Mouse (Mus musculus) kidney, embryonic 16.5 days (tissue): ENCODE data around the gene Ppp2r2d. TPM values are rescaled to one million over a fixed set of nuclear protein-coding genes. Genes with fewer than 3 reads are reported as not detected.

Experiments
- ATAC-seq: fragments of 200-750 bp; cut with Nextera tagmentation; 2 replicates; pipeline ENCODE4 v1.8.0; 2017; ENCODE audit warnings: moderate TSS enrichment; ENCODE audit not compliant: low FRiP score, low TSS enrichment
- H3K27ac ChIP-seq: fragments of 300-500 bp; sonication (generic); 2 replicates; pipeline ENCODE4 v1.5.1; 2014; ENCODE audit warnings: low read length
- H3K27me3 ChIP-seq: fragments of 300-500 bp; sonication (generic); 2 replicates; pipeline ENCODE4 v1.6.1; 2014; ENCODE audit warnings: low read length, control low read depth, mixed read lengths; ENCODE audit not compliant: insufficient read depth
- H3K36me3 ChIP-seq: fragments of 300-500 bp; sonication (generic); 2 replicates; pipeline ENCODE4 v1.6.1; 2014; ENCODE audit warnings: low read length, control low read depth, mixed read lengths; ENCODE audit not compliant: insufficient read depth
- H3K4me1 ChIP-seq: fragments of 300-500 bp; sonication (generic); 2 replicates; pipeline ENCODE4 v1.6.1; 2014; ENCODE audit warnings: low read length, control low read depth, mixed read lengths; ENCODE audit not compliant: insufficient read depth
- H3K4me2 ChIP-seq: fragments of 300-500 bp; sonication (generic); replicated peaks from 2 replicates; pipeline ENCODE4 v1.6.1; 2014; ENCODE audit warnings: low read depth, low read length
- H3K4me3 ChIP-seq: fragments of 300-500 bp; sonication (generic); 2 replicates; pipeline ENCODE4 v1.5.1; 2014; ENCODE audit warnings: mild to moderate bottlenecking, low read length
- H3K9ac ChIP-seq: fragments of 300-500 bp; sonication (generic); replicated peaks from 2 replicates; pipeline ENCODE4 v1.6.1; 2014; ENCODE audit warnings: low read length
- H3K9me3 ChIP-seq: fragments of 300-500 bp; sonication (generic); 2 replicates; pipeline ENCODE4 v1.6.1; 2016; ENCODE audit warnings: low read length, control low read depth
- WGBS: fragments of 180-500 bp; shearing (Covaris S2); extraction: QIAGEN DNeasy Blood & Tissue Kit; methylation state at CpG from one replicate; pipeline ENCODE4 v1.1.7; 2014; 5-methylcytosine and 5-hydroxymethylcytosine counted together
- polyA plus RNA-seq: library from polyadenylated mRNA; unstranded; fragments of >200 nt; fragmentation: Nextera tagmentation; extraction: Ambion mirVana; gene quantifications from 2 replicates; pipeline ENCODE4 v1.2.1, GENCODE M21; 2015

Ppp2r2d gene
- polyA plus RNA-seq, 1 experiment from 2014 or later = 28.7 TPM

DNA sequence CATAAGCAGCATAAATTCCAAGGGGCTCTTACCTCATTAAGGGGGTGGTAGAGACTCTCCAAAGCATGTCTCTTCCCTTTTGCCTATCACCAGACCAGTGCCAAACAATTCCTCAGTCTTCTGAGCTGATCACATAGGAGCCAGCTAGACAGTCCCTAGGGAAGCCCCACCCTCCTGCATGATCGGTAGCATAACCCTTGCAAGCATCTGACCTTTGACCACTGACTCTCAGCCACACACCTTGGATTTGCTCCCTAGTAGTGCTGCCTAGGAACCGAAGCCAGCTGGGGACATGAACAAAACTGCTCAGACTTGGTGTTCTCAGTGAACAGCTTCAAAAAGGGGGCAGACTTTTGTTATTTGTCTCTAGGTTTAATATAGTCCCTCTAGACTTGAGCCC, 52.2 kb downstream of the Ppp2r2d start:
- Histone ChIP-seq H3K9ac (no peak overlapping the region), H3K27me3 (no peaks in the 10 kb centered on the region), H3K9me3 (no peaks in the 10 kb centered on the region), H3K36me3 (peaks cover 19% of the 10 kb centered on the region), H3K4me3 (no peak overlapping the region), H3K4me1 (0 out of 2 replicates have a peak, but pooled peaks cover under 1% of the 10 kb centered on the region), H3K4me2 (no peak overlapping the region), H3K27ac (no peak overlapping the region)
- no peak for ATAC-seq
- WGBS = 58% methylated on average over 2 of the region's 2 CpGs

DNA sequence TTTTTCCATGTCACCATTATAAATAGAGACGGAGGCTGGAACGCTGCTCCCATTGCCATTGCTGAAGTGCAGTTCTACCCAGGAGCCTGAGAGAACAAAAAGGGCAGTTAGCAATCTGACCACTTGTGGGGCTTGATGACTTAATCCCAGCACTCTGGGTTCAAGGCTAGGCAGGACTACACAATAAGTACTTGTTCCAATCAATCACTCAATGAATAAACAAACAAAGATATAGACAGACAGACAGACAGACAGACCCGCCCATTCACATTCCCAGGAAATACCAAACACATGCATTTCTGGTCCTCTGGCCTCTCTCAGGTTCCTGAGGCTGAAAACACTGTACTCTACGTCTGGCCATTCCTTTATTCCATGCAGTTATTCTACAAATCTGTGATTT, 52.9 kb downstream of the Ppp2r2d start:
- no peak overlapping the region for H3K4me3 ChIP-seq
- H3K27ac ChIP-seq = no peak overlapping the region
- no peak overlapping the region for H3K4me2 ChIP-seq
- H3K9me3 ChIP-seq = no peaks in the 10 kb centered on the region
- no peaks in the 10 kb centered on the region for H3K27me3 ChIP-seq
- peaks cover 5% of the 10 kb centered on the region for H3K4me1 ChIP-seq
- 87% methylated on average over 4 of the region's 4 CpGs for WGBS
- H3K36me3 ChIP-seq = peaks cover 19% of the 10 kb centered on the region
- no peak for ATAC-seq
- no peak overlapping the region for H3K9ac ChIP-seq

- 25% methylated on average over 7 of the region's 7 CpGs for WGBS
- ATAC-seq = peak; percentile 37; the same call in 1 of the 2 replicates
- Histone ChIP-seq H3K27me3 (no peaks in the 10 kb centered on the region), H3K9me3 (no peaks in the 10 kb centered on the region), H3K4me2 (0 out of 2 replicates have a peak overlapping the region, but pooled peaks have one; percentile 16), H3K9ac (0 out of 2 replicates have a peak overlapping the region, but pooled peaks have one; percentile 1), H3K27ac (peak overlapping the region; percentile 83), H3K36me3 (no peaks in the 10 kb centered on the region), H3K4me3 (no peak overlapping the region), H3K4me1 (peaks cover 37% of the 10 kb centered on the region)
These were observed 58.1 kb downstream of the Ppp2r2d start for GRCm38 (mm10) chr7:138903886-138904435.

DNA sequence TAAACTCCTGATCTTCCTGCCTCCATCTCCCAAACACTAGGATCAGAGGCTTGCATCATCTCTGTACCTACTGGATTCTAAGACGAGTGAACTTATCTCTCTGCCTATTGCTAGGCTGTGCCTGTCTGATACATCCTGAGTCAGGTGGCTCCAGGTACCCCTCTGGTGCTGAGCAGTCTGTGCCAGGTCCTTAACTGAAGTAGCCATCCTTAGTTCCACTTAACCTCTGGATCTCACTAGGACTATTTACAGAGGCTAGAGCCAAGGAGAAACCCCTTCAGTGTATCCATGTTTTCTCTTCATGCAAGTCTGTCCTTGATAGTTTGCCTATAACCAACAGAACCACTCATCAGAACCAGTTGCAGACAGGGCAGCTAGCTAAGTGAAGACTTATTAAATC, 60.6 kb downstream of the Ppp2r2d start:
- Histone ChIP-seq H3K27me3 (no peaks in the 10 kb centered on the region), H3K4me1 (peaks cover 46% of the 10 kb centered on the region), H3K27ac (no peak overlapping the region), H3K4me3 (peak overlapping the region; percentile 25; the same call in 1 of the 2 replicates), H3K9me3 (no peaks in the 10 kb centered on the region), H3K36me3 (no peaks in the 10 kb centered on the region), H3K4me2 (peak overlapping the region; percentile 48), H3K9ac (peak overlapping the region; percentile 36)
- ATAC-seq = no peak
- WGBS = 88% methylated on average over 1 of the region's 1 CpGs

GRCm38 (mm10) chr7:138907043-138907442, 61.2 kb downstream of the Ppp2r2d start:
- Histone ChIP-seq H3K4me1 (peaks cover 46% of the 10 kb centered on the region), H3K36me3 (no peaks in the 10 kb centered on the region), H3K27me3 (no peaks in the 10 kb centered on the region), H3K27ac (0 out of 2 replicates have a peak overlapping the region, but pooled peaks have one; percentile 12), H3K9ac (peak overlapping the region; percentile 36), H3K4me3 (peak overlapping the region; percentile 25), H3K9me3 (no peaks in the 10 kb centered on the region), H3K4me2 (peak overlapping the region; percentile 48)
- WGBS = 8% methylated on average over 7 of the region's 7 CpGs
- no peak for ATAC-seq

DNA sequence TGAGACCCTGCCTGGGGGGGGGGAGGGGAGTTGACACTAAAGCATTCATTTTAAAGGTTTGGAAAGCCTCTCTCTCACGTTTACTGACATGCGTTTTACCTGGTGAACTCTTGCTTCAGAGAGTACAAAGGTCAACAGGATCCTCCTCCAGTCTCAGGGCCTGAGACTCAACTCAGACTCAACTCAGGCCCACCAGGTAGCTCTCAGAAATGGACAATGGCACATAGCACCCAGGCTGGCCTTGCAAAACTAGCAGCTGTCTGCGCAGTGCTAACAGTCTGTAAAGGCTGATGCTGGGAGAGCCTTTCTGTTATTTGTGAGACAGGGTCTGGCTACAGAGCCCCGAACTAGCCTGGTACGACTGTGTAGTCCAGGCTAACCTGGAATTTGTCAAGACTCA, 62.1 kb downstream of the Ppp2r2d start:
- H3K36me3 ChIP-seq = no peaks in the 10 kb centered on the region
- peaks cover 46% of the 10 kb centered on the region for H3K4me1 ChIP-seq
- no peak for ATAC-seq
- no peaks in the 10 kb centered on the region for H3K27me3 ChIP-seq
- WGBS = 69% methylated on average over 5 of the region's 5 CpGs
- no peaks in the 10 kb centered on the region for H3K9me3 ChIP-seq
- H3K4me3 ChIP-seq = peak overlapping the region; percentile 66
- H3K9ac ChIP-seq = 0 out of 2 replicates have a peak overlapping the region, but pooled peaks have one; percentile 82
- peak overlapping the region; percentile 74 for H3K4me2 ChIP-seq
- H3K27ac ChIP-seq = no peak overlapping the region

GRCm38 (mm10) chr7:138908768-138909276, 62.9 kb downstream of the Ppp2r2d start:
- peak; percentile 53; the same call in 1 of the 2 replicates for ATAC-seq
- H3K9me3 ChIP-seq = no peaks in the 10 kb centered on the region
- peak overlapping the region; percentile 48 for H3K27ac ChIP-seq
- peaks cover 41% of the 10 kb centered on the region for H3K4me1 ChIP-seq
- no peaks in the 10 kb centered on the region for H3K36me3 ChIP-seq
- peak overlapping the region; percentile 66 for H3K4me3 ChIP-seq
- no peaks in the 10 kb centered on the region for H3K27me3 ChIP-seq
- WGBS = 6% methylated on average over 10 of the region's 10 CpGs
- peak overlapping the region; percentile 82 for H3K9ac ChIP-seq
- peak overlapping the region; percentile 74 for H3K4me2 ChIP-seq

- no peaks in the 10 kb centered on the region for H3K36me3 ChIP-seq
- peak within 1 kb of the TSS; percentile 82 for H3K9ac ChIP-seq
- peak within 1 kb of the TSS; percentile 74 for H3K4me2 ChIP-seq
- ATAC-seq = peak; percentile 96
- peak within 1 kb of the TSS; percentile 66 for H3K4me3 ChIP-seq
- H3K4me1 ChIP-seq = peaks cover 35% of the 10 kb centered on the region
- no peaks in the 10 kb centered on the region for H3K27me3 ChIP-seq
- H3K9me3 ChIP-seq = no peaks in the 10 kb centered on the region
- WGBS = under 1% methylated on average over 65 of the region's 66 CpGs
- peak within 1 kb of the TSS; percentile 73 for H3K27ac ChIP-seq
These were observed 63.7 kb downstream of the Ppp2r2d start, which contains the start of gene Bnip3 for GRCm38 (mm10) chr7:138909277-138910192. Gene Bnip3 (minus strand): TSS chr7:138909519.

DNA sequence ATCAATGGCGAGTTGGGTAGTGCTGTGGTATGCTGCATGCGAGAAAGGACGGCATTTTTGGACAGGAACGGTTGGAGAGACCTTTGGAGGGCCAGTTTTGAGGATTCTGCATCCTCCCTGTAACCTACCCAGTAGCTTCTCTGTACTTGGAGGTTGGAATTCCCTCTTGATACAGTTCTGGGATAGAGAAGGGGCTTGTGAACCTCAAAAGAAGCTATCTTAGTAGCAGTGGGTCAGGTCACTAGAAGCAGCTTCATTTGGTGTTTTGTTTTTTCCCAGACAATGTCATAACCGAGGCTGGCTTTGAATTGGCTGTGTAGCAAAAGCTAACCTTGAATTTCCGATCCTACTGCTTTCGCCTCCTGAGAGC, 64.3 kb downstream of the Ppp2r2d start:
- peak overlapping the region; percentile 66 for H3K4me3 ChIP-seq
- peak overlapping the region; percentile 73 for H3K27ac ChIP-seq
- 21% methylated on average over 7 of the region's 7 CpGs for WGBS

More for the DNA sequence above, 64.3 kb downstream of the Ppp2r2d start:
- Histone ChIP-seq H3K27me3 (no peaks in the 10 kb centered on the region), H3K4me1 (peaks cover 31% of the 10 kb centered on the region), H3K4me2 (peak overlapping the region; percentile 74), H3K9ac (peak overlapping the region; percentile 82), H3K36me3 (no peaks in the 10 kb centered on the region), H3K9me3 (no peaks in the 10 kb centered on the region)
- ATAC-seq = no peak
